Mouse (Mus musculus) neural tube, embryonic 14.5 days (tissue): ENCODE data around the gene Nav1. TPM values are rescaled to one million over a fixed set of nuclear protein-coding genes. Genes with fewer than 3 reads are reported as not detected.

Experiments used
- ATAC-seq: fragments of 200-750 bp; cut with Nextera tagmentation; 2 replicates; pipeline ENCODE4 v1.8.0; 2017; ENCODE audit warnings: low read depth, mild to moderate bottlenecking, moderate TSS enrichment, moderate library complexity
- H3K27ac ChIP-seq: fragments of 300-500 bp; sonication (generic); 2 replicates; pipeline ENCODE4 v1.5.1; 2014; ENCODE audit warnings: low read depth, mild to moderate bottlenecking, control low read depth, low read length, moderate library complexity, mixed read lengths
- H3K27me3 ChIP-seq: fragments of 300-500 bp; sonication (generic); 2 replicates; pipeline ENCODE4 v1.6.1; 2014; ENCODE audit warnings: low read length; ENCODE audit not compliant: control insufficient read depth, insufficient read depth
- H3K36me3 ChIP-seq: fragments of 300-500 bp; sonication (generic); 2 replicates; pipeline ENCODE4 v1.6.1; 2014; ENCODE audit warnings: low read length, mixed read lengths; ENCODE audit not compliant: control insufficient read depth, insufficient read depth
- H3K4me1 ChIP-seq: fragments of 300-500 bp; sonication (generic); 2 replicates; pipeline ENCODE4 v1.6.1; 2014; ENCODE audit warnings: low read length; ENCODE audit not compliant: control insufficient read depth, insufficient read depth
- H3K4me2 ChIP-seq: fragments of 300-500 bp; sonication (generic); 2 replicates; pipeline ENCODE4 v1.6.1; 2014; ENCODE audit warnings: mild to moderate bottlenecking, low read depth, low read length, control low read depth
- H3K4me3 ChIP-seq: fragments of 300-500 bp; sonication (generic); 2 replicates; pipeline ENCODE4 v1.5.1; 2014; ENCODE audit warnings: low read depth, low read length, control low read depth, mixed read lengths
- H3K9ac ChIP-seq: fragments of 300-500 bp; sonication (generic); replicated peaks from 2 replicates; pipeline ENCODE4 v1.6.1; 2014; ENCODE audit warnings: low read depth, mild to moderate bottlenecking, control low read depth, low read length, mixed read lengths
- H3K9me3 ChIP-seq: fragments of 300-500 bp; sonication (generic); 2 replicates; pipeline ENCODE4 v1.6.1; 2016; ENCODE audit warnings: low read length; ENCODE audit not compliant: control insufficient read depth
- WGBS: fragments of 180-500 bp; shearing (Covaris S2); extraction: QIAGEN DNeasy Blood & Tissue Kit; methylation state at CpG from one replicate; pipeline ENCODE4 v1.1.7; 2014; 5-methylcytosine and 5-hydroxymethylcytosine counted together
- polyA plus RNA-seq: library from polyadenylated mRNA; unstranded; fragments of >200 nt; fragmentation: Nextera tagmentation; extraction: Ambion mirVana; gene quantifications from 2 replicates; pipeline ENCODE4 v1.2.1, GENCODE M21; 2014

Gene Nav1
- polyA plus RNA-seq, 1 experiment from 2014 or later = 64.9 TPM

DNA sequence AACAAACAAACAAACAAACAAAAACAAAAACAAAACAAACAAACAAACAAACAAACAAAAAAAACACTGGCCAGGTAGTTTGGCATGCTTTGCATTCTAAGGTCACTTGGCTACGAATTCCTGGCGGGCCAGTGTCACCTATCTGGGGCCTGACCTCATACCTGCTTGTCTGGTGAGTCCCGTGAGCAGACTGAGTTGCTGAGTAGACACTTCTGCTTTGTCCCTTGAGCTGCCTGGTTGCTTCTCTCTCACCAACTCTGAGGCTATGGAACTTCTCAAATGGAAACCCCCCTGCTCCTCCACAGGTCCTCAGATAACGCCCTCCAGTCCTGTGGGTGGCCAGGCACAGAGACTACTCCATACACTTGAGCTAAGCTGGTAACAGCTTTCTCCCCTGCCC lies 93.0 kb downstream of the Nav1 start:
- Histone ChIP-seq H3K4me3 (no peak overlapping the region), H3K9ac (no peak overlapping the region), H3K4me2 (no peak overlapping the region), H3K27ac (no peak overlapping the region), H3K36me3 (no peaks in the 10 kb centered on the region), H3K27me3 (no peaks in the 10 kb centered on the region), H3K4me1 (peaks cover 38% of the 10 kb centered on the region), H3K9me3 (no peaks in the 10 kb centered on the region)
- WGBS = 83% methylated on average over 4 of the region's 4 CpGs
- no peak for ATAC-seq

DNA sequence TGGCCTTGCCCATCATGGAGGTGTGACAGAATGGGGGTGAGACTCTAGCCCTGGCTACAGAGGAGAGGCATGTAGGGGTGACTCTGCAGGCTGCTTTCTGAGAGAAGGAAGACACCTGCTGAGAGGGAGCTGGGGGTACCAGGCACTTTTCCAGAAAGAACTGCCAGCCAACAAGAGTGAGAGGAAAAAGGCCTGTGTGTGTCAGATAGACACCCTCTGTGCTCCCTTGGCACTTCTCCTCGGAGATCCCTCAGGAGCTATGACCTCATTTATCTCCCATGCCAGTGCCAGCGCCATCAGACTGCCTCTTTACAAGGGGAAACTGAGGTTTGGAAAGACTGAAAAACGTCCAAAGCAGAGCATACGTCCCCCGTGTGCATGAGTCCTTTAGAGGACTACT lies 93.6 kb downstream of the Nav1 start:
- no peak for ATAC-seq
- Histone ChIP-seq H3K9ac (no peak overlapping the region), H3K4me1 (peaks cover 38% of the 10 kb centered on the region), H3K27ac (no peak overlapping the region), H3K36me3 (no peaks in the 10 kb centered on the region), H3K4me2 (no peak overlapping the region), H3K4me3 (no peak overlapping the region), H3K9me3 (no peaks in the 10 kb centered on the region), H3K27me3 (no peaks in the 10 kb centered on the region)
- WGBS = 31% methylated on average over 5 of the region's 5 CpGs

DNA sequence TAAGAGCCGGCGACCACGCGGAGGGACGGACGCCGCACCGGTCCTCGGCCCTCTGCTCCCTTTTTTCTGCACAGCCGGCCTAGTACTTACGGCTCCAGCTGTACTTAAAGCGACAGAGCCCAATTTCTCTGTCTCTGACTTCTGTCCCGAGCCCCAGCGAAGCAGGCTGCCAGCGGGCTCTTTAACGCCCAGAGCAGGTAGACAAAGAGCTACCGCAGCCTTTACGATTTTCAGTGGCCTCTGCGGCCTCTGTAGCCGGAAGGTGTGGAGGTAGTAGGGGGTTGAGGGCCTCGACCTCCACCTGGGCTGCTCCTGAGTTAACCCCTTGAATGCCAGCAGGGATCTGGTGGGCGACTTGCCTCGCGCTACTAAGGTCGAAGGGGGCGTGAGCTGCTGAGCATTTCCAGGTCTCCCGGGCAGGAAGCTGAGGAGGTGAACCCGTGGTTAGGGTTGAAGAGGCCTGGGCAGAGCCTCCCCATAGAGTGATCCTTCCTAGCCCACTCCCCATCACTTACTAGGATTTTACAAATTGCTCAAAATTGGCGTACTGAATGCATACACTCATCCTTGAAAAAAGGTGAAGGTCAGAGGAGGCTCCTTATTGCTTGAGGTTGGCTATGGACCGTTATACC lies 96.6 kb downstream of the Nav1 start:
- peak; percentile 84 for ATAC-seq
- Histone ChIP-seq H3K9me3 (no peaks in the 10 kb centered on the region), H3K27ac (peak overlapping the region; percentile 79), H3K4me2 (peak overlapping the region; percentile 84), H3K9ac (peak overlapping the region; percentile 80), H3K36me3 (no peaks in the 10 kb centered on the region), H3K4me1 (peaks cover 35% of the 10 kb centered on the region), H3K27me3 (no peaks in the 10 kb centered on the region), H3K4me3 (peak overlapping the region; percentile 54)
- under 1% methylated on average over 30 of the region's 30 CpGs for WGBS

DNA sequence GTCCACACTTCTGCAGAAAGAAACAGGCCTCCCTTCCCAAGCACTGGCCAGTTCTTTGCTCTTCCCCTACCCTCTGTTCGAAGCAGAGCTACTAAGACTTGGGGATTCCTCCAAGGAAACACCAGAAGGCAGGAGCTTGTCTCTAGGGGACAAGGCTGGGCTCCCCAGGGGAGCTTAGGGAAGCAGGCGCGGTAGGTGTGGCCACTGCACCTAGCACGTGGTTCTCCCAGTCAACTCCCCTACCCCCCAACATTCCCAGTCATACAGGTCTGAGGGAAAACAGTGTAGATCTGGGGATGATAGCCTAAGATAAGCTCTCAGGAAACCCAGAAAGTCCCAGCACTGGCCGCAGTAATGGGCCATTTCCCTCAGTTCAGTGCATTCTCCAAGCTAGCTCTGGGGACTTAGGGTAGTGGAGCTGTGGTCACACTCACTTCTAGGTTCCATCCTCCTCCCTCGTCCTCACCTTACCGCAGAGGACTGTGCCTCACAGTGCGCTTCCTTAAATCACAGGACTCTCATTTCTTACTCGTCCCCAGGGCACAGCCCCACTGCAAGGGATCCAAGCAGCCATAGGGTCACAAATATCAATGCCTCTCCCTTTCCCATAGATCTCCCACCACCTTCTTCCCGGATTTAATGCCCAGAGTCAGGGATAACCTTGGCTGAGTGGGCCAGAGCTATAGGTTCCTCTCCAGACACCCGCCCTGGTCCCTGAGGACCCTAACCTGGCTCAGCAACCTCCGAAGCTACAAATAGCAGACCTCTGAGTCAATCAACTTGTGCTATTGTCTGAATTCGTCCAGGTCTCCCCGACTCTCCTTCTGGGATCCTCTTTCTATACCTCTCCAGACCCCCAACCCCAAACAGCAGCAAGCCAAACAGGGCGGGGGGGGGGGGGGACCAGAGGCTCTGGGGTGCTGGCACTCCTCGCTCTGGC lies 97.7 kb downstream of the Nav1 start:
- Histone ChIP-seq H3K4me2 (peak overlapping the region; percentile 84), H3K9ac (peak overlapping the region; percentile 80), H3K27me3 (no peaks in the 10 kb centered on the region), H3K27ac (peak overlapping the region; percentile 79; the same call in 1 of the 2 replicates), H3K4me1 (peaks cover 33% of the 10 kb centered on the region), H3K36me3 (no peaks in the 10 kb centered on the region), H3K4me3 (peak overlapping the region; percentile 54), H3K9me3 (no peaks in the 10 kb centered on the region)
- WGBS = 9% methylated on average over 16 of the region's 16 CpGs
- peak; percentile 6; the same call in 1 of the 2 replicates for ATAC-seq

DNA sequence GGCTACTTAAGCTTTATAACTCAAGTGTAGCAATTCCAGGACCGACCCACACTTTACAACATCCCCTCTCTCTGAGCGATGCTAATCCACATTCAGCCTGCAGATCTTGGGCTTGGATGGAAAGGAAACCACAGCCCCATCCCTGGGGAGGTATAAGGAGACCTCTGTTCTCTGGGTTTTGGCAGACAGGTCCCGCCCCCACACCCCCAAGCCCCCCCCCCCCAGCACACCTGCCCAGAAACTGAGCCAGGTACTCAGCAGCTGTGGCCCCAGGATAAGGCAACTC lies 98.8 kb downstream of the Nav1 start:
- Histone ChIP-seq H3K36me3 (no peaks in the 10 kb centered on the region), H3K4me3 (no peak overlapping the region), H3K4me1 (peaks cover 30% of the 10 kb centered on the region), H3K27me3 (no peaks in the 10 kb centered on the region), H3K27ac (no peak overlapping the region), H3K4me2 (peak overlapping the region; percentile 84), H3K9ac (no peak overlapping the region), H3K9me3 (no peaks in the 10 kb centered on the region)
- 14% methylated on average over 3 of the region's 3 CpGs for WGBS
- ATAC-seq = no peak

DNA sequence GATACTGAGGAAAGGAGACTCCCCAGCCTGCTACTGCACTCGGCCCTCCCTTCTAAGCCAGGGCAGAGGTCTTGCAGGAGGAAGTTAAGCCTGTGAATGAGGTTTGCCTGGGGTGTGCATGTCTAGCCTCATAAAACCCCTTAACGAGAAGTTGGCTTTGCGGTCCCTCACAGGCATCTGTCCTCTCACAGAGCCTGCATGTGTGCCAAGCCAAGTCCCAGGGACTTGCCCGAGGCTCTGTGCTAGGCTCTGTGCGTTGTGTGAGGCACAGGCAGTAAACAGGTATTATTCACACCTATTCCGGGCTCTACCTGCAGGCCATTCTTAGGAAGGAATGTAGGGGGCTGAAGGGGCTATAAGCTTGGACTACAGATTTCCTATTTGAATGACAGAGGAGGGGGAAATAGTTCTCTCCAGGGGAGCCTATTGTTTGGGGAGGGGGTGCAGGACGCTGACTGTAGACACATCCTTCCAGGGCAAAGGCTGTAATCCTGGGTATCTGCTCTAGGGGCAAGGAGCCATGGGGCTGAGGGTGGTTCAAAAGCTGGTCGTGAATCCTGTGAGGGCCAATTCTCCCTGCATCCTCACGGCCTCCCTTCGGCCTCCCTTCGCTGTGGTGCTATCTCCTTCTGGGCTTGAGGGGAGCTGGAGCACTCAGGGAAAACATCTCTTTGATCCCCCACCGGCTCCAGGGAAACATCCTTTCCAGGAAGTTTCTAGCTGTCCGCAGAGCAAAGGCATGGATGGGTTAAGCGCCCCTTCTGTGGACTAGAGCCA lies 99.3 kb downstream of the Nav1 start:
- ATAC-seq = no peak
- no peaks in the 10 kb centered on the region for H3K9me3 ChIP-seq
- no peak overlapping the region for H3K4me3 ChIP-seq
- no peak overlapping the region for H3K27ac ChIP-seq
- H3K9ac ChIP-seq = no peak overlapping the region
- no peaks in the 10 kb centered on the region for H3K27me3 ChIP-seq
- peak overlapping the region; percentile 84; the same call in 1 of the 2 replicates for H3K4me2 ChIP-seq
- H3K4me1 ChIP-seq = peaks cover 29% of the 10 kb centered on the region
- 16% methylated on average over 14 of the region's 14 CpGs for WGBS
- H3K36me3 ChIP-seq = no peaks in the 10 kb centered on the region

DNA sequence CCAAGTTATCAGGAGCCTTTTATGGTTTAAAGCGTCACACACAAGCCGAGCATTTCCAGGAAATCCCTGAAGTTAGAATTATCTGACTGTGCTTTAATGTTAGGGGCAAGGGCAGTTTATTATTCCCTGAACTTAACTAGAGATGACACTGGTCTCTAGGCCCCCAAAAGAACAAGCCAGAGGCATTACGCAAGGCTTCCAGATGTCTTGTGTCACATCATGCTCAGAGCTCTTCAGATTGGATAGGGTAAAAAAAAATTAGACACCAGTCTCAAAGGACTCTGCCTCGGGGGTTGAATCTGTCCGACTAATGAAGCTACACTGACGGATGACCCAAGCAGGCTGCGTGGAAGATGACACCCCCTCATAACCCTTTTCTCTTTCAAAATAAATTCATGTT lies 101.6 kb downstream of the Nav1 start:
- H3K9me3 ChIP-seq = no peaks in the 10 kb centered on the region
- 54% methylated on average over 7 of the region's 7 CpGs for WGBS
- ATAC-seq = no peak
- no peak overlapping the region for H3K4me3 ChIP-seq
- H3K27me3 ChIP-seq = no peaks in the 10 kb centered on the region
- no peak overlapping the region for H3K27ac ChIP-seq
- H3K4me2 ChIP-seq = no peak overlapping the region
- no peaks in the 10 kb centered on the region for H3K36me3 ChIP-seq
- peaks cover 22% of the 10 kb centered on the region for H3K4me1 ChIP-seq
- H3K9ac ChIP-seq = no peak overlapping the region

DNA sequence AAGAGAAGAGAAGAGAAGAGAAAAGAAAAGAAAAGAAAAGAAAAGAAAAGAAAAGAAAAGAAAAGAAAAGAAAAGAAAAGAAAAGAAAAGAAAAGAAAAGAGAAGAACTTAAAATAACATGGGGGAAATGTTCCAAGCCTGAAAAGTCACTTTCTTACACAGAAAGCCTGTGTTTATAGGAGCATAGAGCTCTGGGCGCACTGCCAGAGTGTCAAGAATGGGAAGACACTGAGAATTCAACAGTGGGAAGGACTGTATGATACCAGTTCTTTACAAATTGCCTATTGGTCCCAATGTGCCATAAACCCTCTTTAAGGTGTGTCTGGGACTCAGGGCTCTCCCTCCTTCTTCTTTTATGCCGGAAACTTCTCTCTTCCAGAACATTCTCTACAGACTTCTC lies 103.7 kb downstream of the Nav1 start:
- no peaks in the 10 kb centered on the region for H3K27me3 ChIP-seq
- no peak overlapping the region for H3K4me2 ChIP-seq
- 82% methylated on average over 2 of the region's 2 CpGs for WGBS
- no peak overlapping the region for H3K27ac ChIP-seq
- no peaks in the 10 kb centered on the region for H3K9me3 ChIP-seq
- H3K36me3 ChIP-seq = no peaks in the 10 kb centered on the region
- no peak overlapping the region for H3K9ac ChIP-seq
- no peak overlapping the region for H3K4me3 ChIP-seq
- H3K4me1 ChIP-seq = peaks cover 18% of the 10 kb centered on the region
- no peak for ATAC-seq

DNA sequence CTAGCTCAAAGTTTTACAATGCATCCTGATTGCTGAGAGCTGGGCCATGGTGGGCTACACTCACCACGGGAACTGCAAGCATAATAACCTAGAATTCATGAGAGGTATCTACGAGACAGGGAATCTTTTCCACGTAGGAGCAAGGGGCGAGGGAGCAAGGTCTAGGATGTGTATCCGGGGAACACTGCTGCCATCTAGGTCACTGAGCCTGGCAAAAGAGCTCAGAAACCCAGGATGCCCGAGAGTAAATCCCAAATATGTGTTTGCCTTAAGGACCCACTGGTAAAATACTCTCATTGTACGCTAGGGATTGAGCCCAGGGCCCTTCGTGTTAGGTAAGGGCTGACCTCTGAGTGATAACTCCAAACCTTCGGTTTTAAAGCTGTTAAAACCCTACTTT lies 104.3 kb downstream of the Nav1 start:
- no peak for ATAC-seq

More for the DNA sequence above, 104.3 kb downstream of the Nav1 start:
- peaks cover 15% of the 10 kb centered on the region for H3K4me1 ChIP-seq
- no peak overlapping the region for H3K4me2 ChIP-seq
- no peaks in the 10 kb centered on the region for H3K9me3 ChIP-seq
- H3K27me3 ChIP-seq = no peaks in the 10 kb centered on the region
- H3K9ac ChIP-seq = no peak overlapping the region
- H3K36me3 ChIP-seq = no peaks in the 10 kb centered on the region
- 77% methylated on average over 9 of the region's 9 CpGs for WGBS
- no peak overlapping the region for H3K4me3 ChIP-seq
- H3K27ac ChIP-seq = no peak overlapping the region
